Mouse (Mus musculus): ENCODE measurements around the gene Gpr26.

GRCm38 (mm10) chr7:132005996-132006696 is 39.9 kb downstream of the Gpr26 start:
- TF ChIP-seq CTCF (IDR thresholded peaks at IDR 0.05): no peak
- no peak for TF ChIP-seq EP300 (IDR thresholded peaks at IDR 0.05)
